Mouse (Mus musculus) left cerebral cortex, adult 18-20 months (tissue): ENCODE data around the gene Mbnl1. TPM values are rescaled to one million over a fixed set of nuclear protein-coding genes. Genes with fewer than 3 reads are reported as not detected.
A peak's percentile ranks its signal among the peaks of the same experiment; 100 is the strongest.
"Not testable (repeated sequence)": the region's sequence is repeated elsewhere in the genome, so short reads cannot be mapped to it uniquely, and the experiment has no call there.

Experiments
- DNase-seq, 2 experiments: peaks; one replicate each; pipeline ENCODE4 v3.0.0; 2021 to 2022; ENCODE audit warnings: low spot score in 2 of 2, mixed read lengths in 1 of 2
- total RNA-seq, 2 experiments: library from RNA; stranded (reverse); gene quantifications; 2 replicates each; pipeline ENCODE4 v1.2.3; 2021

The Mbnl1 gene
- total RNA-seq, 2 experiments from 2014 or later, result 141 to 157 TPM

- no peak for DNase-seq
Observed at GRCm38 (mm10) chr3:60486713-60487170, 14.1 kb downstream of the Mbnl1 start.

GRCm38 (mm10) chr3:60489509-60489908 lies 16.9 kb downstream of the Mbnl1 start:
- no peak for DNase-seq

GRCm38 (mm10) chr3:60494774-60495535 lies 22.3 kb downstream of the Mbnl1 start:
- DNase-seq, result not testable (repeated sequence)

- DNase-seq, result no peak
Observed at GRCm38 (mm10) chr3:60496197-60496596, 23.6 kb downstream of the Mbnl1 start.

- DNase-seq, result no peak
Observed at GRCm38 (mm10) chr3:60498151-60498550, 25.5 kb downstream of the Mbnl1 start.

GRCm38 (mm10) chr3:60498646-60499045 lies 26.0 kb downstream of the Mbnl1 start:
- no peak for DNase-seq

GRCm38 (mm10) chr3:60499157-60499578 lies 26.5 kb downstream of the Mbnl1 start:
- DNase-seq, result no peak

GRCm38 (mm10) chr3:60499718-60500450 lies 27.3 kb downstream of the Mbnl1 start:
- no peak for DNase-seq

- peak; percentile 68 to 81 for DNase-seq
Observed at GRCm38 (mm10) chr3:60500571-60501527, 28.2 kb downstream of the Mbnl1 start.

GRCm38 (mm10) chr3:60501561-60502151 lies 29.0 kb downstream of the Mbnl1 start:
- peak; percentile 19 to 43 for DNase-seq

GRCm38 (mm10) chr3:60502155-60502987 lies 29.7 kb downstream of the Mbnl1 start:
- no peak for DNase-seq

- peak; percentile 29 to 61 for DNase-seq
Observed at GRCm38 (mm10) chr3:60503196-60503595, 30.6 kb downstream of the Mbnl1 start.

- no peak for DNase-seq
Observed at GRCm38 (mm10) chr3:60504775-60505430, 32.3 kb downstream of the Mbnl1 start.

- DNase-seq, result no peak
Observed at GRCm38 (mm10) chr3:60506821-60507220, 34.2 kb downstream of the Mbnl1 start.

GRCm38 (mm10) chr3:60507496-60507895 lies 34.9 kb downstream of the Mbnl1 start:
- DNase-seq, result no peak

GRCm38 (mm10) chr3:60507979-60508378 lies 35.3 kb downstream of the Mbnl1 start:
- DNase-seq, result no peak

GRCm38 (mm10) chr3:60511197-60511596 lies 38.6 kb downstream of the Mbnl1 start:
- no peak for DNase-seq

- DNase-seq, result no peak
Observed at GRCm38 (mm10) chr3:60513337-60513736, 40.7 kb downstream of the Mbnl1 start.

- DNase-seq, result no peak
Observed at GRCm38 (mm10) chr3:60513746-60514145, 41.1 kb downstream of the Mbnl1 start.
